Comparison of ENCODE assay signal across 8 mouse cellular contexts in the genomic region with DNA sequence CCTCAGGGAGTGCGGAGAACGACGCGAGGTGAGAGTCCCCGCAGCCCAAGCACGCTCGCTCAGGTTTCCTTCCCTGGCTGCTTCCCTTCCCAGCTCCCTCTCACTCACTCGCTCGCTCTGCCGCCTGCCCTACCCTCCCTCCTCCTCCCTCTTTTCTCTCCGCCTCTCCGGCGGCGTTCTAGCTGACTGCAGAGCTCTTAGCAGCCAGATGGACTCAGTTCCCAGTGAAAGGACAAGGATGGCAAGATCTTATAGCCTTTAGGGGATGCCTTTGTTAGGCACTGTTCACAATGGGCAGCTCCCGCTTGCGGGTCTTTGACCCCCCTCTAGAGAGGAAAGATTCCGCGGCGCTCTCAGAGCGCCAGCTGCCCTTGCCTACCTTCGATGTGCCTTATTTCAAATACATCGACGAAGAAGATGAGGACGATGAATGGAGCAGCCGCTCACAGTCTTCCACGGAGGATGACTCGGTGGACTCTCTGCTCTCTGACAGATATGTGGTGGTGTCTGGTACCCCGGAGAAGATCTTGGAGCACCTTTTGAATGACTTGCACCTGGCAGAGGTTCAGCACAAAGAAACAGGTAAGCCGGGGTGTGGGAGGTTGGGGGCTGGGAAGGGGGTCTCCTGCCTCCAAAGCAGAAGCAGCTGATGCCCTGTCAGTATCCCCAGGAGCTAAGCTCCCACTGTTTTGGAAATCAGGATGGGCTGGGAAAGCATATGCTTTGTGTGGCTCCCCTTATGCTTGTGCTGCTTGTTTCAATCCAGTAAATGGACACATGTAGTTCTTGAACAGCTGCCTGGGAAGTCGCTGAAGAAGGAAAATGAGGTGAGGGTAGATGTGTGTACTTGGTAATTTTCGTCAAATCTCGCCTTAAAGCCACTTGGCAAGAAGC.
A peak's percentile ranks its signal among the peaks of the same experiment; 100 is the strongest.
DNase-seq lines count a peak whose midpoint lies in the region; ATAC-seq lines count a peak whose summit lies in the region.

No protein-coding gene starts in this region.

- no peak for DNase-seq in heart, postnatal 25 days (ENCODE audit: low spot score)
- peak; percentile 48 for DNase-seq in cerebellum, adult 9-11 months
- DNase-seq in kidney, postnatal 14 days: peak; percentile 48
- peak; percentile 77 for DNase-seq in retina, embryonic 14.5 days (ENCODE audit: low spot score)
- DNase-seq in thymus, postnatal 36 days: no peak

- no peaks in the 10 kb centered on the region for H3K36me3 ChIP-seq in heart, embryonic 12.5 days
- H3K36me3 ChIP-seq in liver, embryonic 12.5 days: no peaks in the 10 kb centered on the region

- peak overlapping the region; percentile 79 for H3K4me2 ChIP-seq in heart, embryonic 12.5 days
- peak overlapping the region; percentile 46 for H3K4me2 ChIP-seq in liver, embryonic 12.5 days

- H3K4me3 ChIP-seq in heart, embryonic 12.5 days: peak overlapping the region; percentile 51
- H3K4me3 ChIP-seq in liver, embryonic 12.5 days: peak overlapping the region; percentile 10; the same call in 1 of the 2 replicates

- peaks cover 14% of the 10 kb centered on the region for H3K4me1 ChIP-seq in heart, embryonic 12.5 days (replicated peaks)
- H3K4me1 ChIP-seq in liver, embryonic 12.5 days: no peaks in the 10 kb centered on the region

- intact Hi-C loops in heart, postnatal 25 days (cut with DNase I): no loop called here

- peak; percentile 61; the same call in 1 of the 2 replicates for ATAC-seq in heart, embryonic 12.5 days (ENCODE audit: insufficient number of reproducible peaks, low FRiP score)
- ATAC-seq in frontal cortex, adult (ENCODE audit: low TSS enrichment): peak; percentile 95
- ATAC-seq in liver, embryonic 12.5 days: no peak

- WGBS in heart, embryonic 12.5 days: 15% methylated on average over 32 of the region's 32 CpGs
- WGBS in liver, embryonic 12.5 days (ENCODE audit: insufficient replicate concordance): 56% methylated on average over 32 of the region's 32 CpGs

- no peaks in the 10 kb centered on the region for H3K27me3 ChIP-seq in heart, embryonic 12.5 days (replicated peaks)
- no peaks in the 10 kb centered on the region for H3K27me3 ChIP-seq in liver, embryonic 12.5 days (replicated peaks)

- peak overlapping the region; percentile 22 for H3K9ac ChIP-seq in heart, embryonic 12.5 days
- no peak overlapping the region for H3K9ac ChIP-seq in liver, embryonic 12.5 days

- H3K9me3 ChIP-seq in heart, embryonic 12.5 days (replicated peaks): no peaks in the 10 kb centered on the region
- no peaks in the 10 kb centered on the region for H3K9me3 ChIP-seq in liver, embryonic 12.5 days (replicated peaks)

- H3K27ac ChIP-seq in heart, embryonic 12.5 days (ENCODE audit: poor library complexity, severe bottlenecking): no peak overlapping the region
- no peak overlapping the region for H3K27ac ChIP-seq in liver, embryonic 12.5 days

Comparison
In these comparisons a context has a peak if more than half of its experiments do, and no peak if none do; other contexts are left out.
1. DNase-seq: peak in cerebellum, adult 9-11 months (single experiment), kidney, postnatal 14 days (single experiment) and retina, embryonic 14.5 days (single experiment); none in heart, postnatal 25 days (single experiment) and thymus, postnatal 36 days (0 of 2).